Mouse (Mus musculus) stomach, embryonic 16.5 days (tissue): ENCODE data around the gene Col5a3. TPM values are rescaled to one million over a fixed set of nuclear protein-coding genes. Genes with fewer than 3 reads are reported as not detected.

Experiments
- ATAC-seq: fragments of 200-750 bp; cut with Nextera tagmentation; 2 replicates; pipeline ENCODE4 v1.8.0; 2017; ENCODE audit warnings: moderate number of reproducible peaks, moderate TSS enrichment; ENCODE audit not compliant: insufficient read depth, low FRiP score
- H3K27ac ChIP-seq: fragments of 300-500 bp; sonication (generic); 2 replicates; pipeline ENCODE4 v1.5.1; 2014; ENCODE audit warnings: low read length
- H3K27me3 ChIP-seq: fragments of 300-500 bp; sonication (generic); 2 replicates; pipeline ENCODE4 v1.6.1; 2014; ENCODE audit warnings: low read length, control low read depth, mixed read lengths; ENCODE audit not compliant: control insufficient read depth, insufficient read depth
- H3K36me3 ChIP-seq: fragments of 300-500 bp; sonication (generic); 2 replicates; pipeline ENCODE4 v1.6.1; 2014; ENCODE audit warnings: low read length; ENCODE audit not compliant: control insufficient read depth, insufficient read depth
- H3K4me1 ChIP-seq: fragments of 300-500 bp; sonication (generic); 2 replicates; pipeline ENCODE4 v1.6.1; 2014; ENCODE audit warnings: low read length, control low read depth, mixed read lengths; ENCODE audit not compliant: control insufficient read depth, insufficient read depth
- H3K4me2 ChIP-seq: fragments of 300-500 bp; sonication (generic); 2 replicates; pipeline ENCODE4 v1.6.1; 2014; ENCODE audit warnings: low read depth, low read length, mixed read lengths
- H3K4me3 ChIP-seq: fragments of 300-500 bp; sonication (generic); replicated peaks from 2 replicates; pipeline ENCODE4 v1.5.1; 2014; ENCODE audit warnings: mild to moderate bottlenecking, low read length
- H3K9ac ChIP-seq: fragments of 300-500 bp; sonication (generic); 2 replicates; pipeline ENCODE4 v1.6.1; 2014; ENCODE audit warnings: low read length
- H3K9me3 ChIP-seq: fragments of 300-500 bp; sonication (generic); replicated peaks from 2 replicates; pipeline ENCODE4 v1.6.1; 2016; ENCODE audit warnings: low read length, control low read depth; ENCODE audit not compliant: control insufficient read depth
- whole genome bisulfite sequencing: fragments of 180-500 bp; shearing (Covaris S2); extraction: QIAGEN DNeasy Blood & Tissue Kit; methylation state at CpG from one replicate; pipeline ENCODE4 v1.1.7; 2014; 5-methylcytosine and 5-hydroxymethylcytosine counted together
- polyA plus RNA-seq: library from polyadenylated mRNA; unstranded; fragments of >200 nt; fragmentation: Nextera tagmentation; extraction: Ambion mirVana; gene quantifications from 2 replicates; pipeline ENCODE4 v1.2.1, GENCODE M21; 2015

Col5a3 gene
- polyA plus RNA-seq, 1 experiment from 2014 or later: 3.3 TPM

DNA sequence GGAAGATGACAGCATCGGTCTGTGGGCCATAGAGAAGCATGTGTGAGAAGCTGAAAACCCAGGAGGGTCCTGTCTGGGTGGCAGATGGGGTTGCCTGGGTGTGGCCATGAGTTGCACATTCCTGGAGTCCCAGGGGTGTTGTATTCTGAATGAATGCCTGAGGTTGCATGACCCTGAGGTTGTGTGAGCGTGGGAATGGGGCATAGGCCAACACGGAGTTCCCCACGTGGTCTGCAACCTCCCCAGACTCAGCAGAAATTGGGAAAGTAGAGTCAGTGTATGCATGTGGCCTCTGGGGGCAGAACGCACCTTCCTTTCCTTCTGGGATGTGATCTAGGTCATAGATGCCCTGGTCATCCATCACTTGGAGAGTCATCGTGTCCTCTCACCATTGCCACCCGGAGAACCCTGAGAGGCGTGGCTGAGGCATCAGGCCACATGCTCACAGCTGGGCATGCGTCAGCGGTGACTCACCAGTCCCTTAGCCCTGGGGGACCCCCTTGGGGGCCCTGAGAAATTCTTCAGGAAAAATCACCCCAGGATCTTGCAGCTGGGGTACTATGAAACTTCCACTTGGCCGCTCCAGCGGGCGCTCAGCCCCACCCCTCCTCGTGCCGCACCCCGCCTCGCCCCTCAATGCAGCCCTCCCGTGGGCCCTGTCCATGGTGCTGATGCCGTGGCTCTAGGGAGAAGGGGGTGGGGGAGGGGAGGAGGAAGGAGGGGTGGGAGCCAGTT, 2.2 kb downstream of the Col5a3 start:
- H3K4me1 ChIP-seq: peaks cover 5% of the 10 kb centered on the region
- no peaks in the 10 kb centered on the region for H3K9me3 ChIP-seq
- H3K4me2 ChIP-seq: no peak overlapping the region
- no peaks in the 10 kb centered on the region for H3K36me3 ChIP-seq
- peaks cover 3% of the 10 kb centered on the region; the same call in 1 of the 2 replicates for H3K27me3 ChIP-seq
- no peak for ATAC-seq
- H3K9ac ChIP-seq: no peak overlapping the region
- H3K27ac ChIP-seq: no peak overlapping the region
- 13% methylated on average over 19 of the region's 19 CpGs for WGBS
- no peak overlapping the region for H3K4me3 ChIP-seq

DNA sequence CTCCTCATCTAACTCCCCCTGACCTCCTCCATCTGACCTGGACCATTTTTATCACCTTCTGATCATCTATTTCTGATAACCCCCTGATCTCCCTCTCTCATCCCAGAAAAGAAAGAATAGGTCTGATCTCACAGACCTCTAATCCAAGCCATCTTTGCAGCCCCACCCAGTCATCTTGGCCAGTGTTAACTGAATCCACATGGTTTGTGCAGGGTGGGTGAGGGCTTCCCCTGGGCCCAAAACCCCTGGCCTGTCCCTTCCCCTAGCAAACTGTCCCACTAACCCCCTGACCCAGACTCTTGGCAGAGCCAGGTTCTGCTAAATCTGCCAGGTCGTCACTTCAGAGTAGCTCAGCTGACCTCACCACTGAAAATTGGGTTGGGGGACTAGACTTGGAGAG, 4.1 kb downstream of the Col5a3 start:
- Histone ChIP-seq H3K27me3 (peaks cover 3% of the 10 kb centered on the region; the same call in 1 of the 2 replicates), H3K27ac (no peak overlapping the region), H3K36me3 (no peaks in the 10 kb centered on the region), H3K4me1 (peaks cover 5% of the 10 kb centered on the region), H3K4me3 (no peak overlapping the region), H3K9me3 (no peaks in the 10 kb centered on the region), H3K4me2 (no peak overlapping the region), H3K9ac (no peak overlapping the region)
- ATAC-seq: no peak
- WGBS: 54% methylated on average over 1 of the region's 1 CpGs

DNA sequence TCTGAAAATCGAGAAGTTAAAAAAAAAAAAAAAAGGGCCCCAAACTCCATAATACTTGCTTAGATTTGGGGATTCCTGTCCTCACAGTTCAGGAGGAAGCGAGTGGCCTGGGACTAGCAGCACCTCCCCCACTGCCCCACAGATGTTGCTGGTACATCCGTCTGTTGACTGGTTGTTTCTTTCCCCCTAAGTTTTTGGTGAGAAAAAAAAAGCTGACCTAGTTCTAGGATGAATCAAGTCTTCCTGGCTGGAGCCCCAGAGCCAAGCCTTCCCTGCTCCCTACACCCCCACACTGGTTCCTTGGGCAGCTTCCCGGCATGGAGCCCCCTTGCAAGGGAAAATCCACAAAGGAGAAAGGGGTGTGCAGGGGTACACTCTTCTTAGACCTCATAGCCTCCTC, 4.6 kb downstream of the Col5a3 start:
- 48% methylated on average over 4 of the region's 4 CpGs for WGBS
- no peak for ATAC-seq
- no peaks in the 10 kb centered on the region for H3K9me3 ChIP-seq
- H3K9ac ChIP-seq: no peak overlapping the region
- H3K36me3 ChIP-seq: no peaks in the 10 kb centered on the region
- no peak overlapping the region for H3K27ac ChIP-seq
- 0 out of 2 replicates have a peak, but pooled peaks cover 3% of the 10 kb centered on the region for H3K27me3 ChIP-seq
- peaks cover 5% of the 10 kb centered on the region for H3K4me1 ChIP-seq
- H3K4me2 ChIP-seq: no peak overlapping the region
- H3K4me3 ChIP-seq: no peak overlapping the region

DNA sequence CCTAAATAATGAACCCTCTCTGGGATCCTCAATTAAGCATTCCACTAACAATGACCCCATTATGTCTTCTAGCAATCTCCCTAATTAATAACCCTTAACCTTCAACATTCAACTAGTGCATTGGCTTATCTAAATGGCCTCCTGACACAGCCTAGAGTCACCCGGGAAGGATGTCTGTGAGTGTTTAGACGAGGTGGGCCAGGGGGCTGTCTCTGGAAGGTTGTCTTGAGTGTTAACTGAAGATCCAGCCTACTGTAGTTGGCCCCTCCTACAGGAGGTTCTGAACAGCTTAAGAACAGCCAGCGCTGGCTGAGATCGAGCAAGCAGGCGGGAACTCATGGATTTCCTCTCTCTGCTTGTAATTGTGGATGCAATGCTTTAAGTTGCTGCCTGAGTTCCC, 9.2 kb downstream of the Col5a3 start:
- 36% methylated on average over 5 of the region's 5 CpGs for WGBS
- Histone ChIP-seq H3K4me1 (no peaks in the 10 kb centered on the region), H3K9ac (no peak overlapping the region), H3K9me3 (no peaks in the 10 kb centered on the region; the same call in 1 of the 2 replicates), H3K27me3 (no peaks in the 10 kb centered on the region), H3K27ac (no peak overlapping the region), H3K4me2 (no peak overlapping the region), H3K4me3 (no peak overlapping the region), H3K36me3 (no peaks in the 10 kb centered on the region)
- ATAC-seq: no peak

DNA sequence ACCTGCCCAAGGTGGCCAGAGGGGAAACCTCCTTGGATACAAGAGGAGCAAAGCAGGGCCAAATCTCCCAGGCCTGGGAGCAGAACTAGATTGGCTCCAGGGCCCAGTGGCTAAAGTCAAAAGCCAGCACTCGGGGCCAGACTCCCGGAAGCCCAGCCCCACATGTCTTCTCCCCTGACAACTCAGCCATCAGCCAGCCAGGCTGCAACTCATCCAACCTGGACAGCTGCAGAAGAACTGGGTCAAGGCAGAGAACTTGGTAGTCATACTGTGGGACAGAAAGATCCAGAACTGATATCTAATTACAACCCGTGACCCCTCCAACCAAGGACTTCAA, 9.7 kb downstream of the Col5a3 start:
- ATAC-seq: no peak
- Histone ChIP-seq H3K4me1 (no peaks in the 10 kb centered on the region), H3K9ac (no peak overlapping the region), H3K9me3 (no peaks in the 10 kb centered on the region; the same call in 1 of the 2 replicates), H3K4me3 (no peak overlapping the region), H3K27me3 (no peaks in the 10 kb centered on the region), H3K4me2 (no peak overlapping the region), H3K36me3 (no peaks in the 10 kb centered on the region), H3K27ac (no peak overlapping the region)
- WGBS: 78% methylated on average over 3 of the region's 3 CpGs

DNA sequence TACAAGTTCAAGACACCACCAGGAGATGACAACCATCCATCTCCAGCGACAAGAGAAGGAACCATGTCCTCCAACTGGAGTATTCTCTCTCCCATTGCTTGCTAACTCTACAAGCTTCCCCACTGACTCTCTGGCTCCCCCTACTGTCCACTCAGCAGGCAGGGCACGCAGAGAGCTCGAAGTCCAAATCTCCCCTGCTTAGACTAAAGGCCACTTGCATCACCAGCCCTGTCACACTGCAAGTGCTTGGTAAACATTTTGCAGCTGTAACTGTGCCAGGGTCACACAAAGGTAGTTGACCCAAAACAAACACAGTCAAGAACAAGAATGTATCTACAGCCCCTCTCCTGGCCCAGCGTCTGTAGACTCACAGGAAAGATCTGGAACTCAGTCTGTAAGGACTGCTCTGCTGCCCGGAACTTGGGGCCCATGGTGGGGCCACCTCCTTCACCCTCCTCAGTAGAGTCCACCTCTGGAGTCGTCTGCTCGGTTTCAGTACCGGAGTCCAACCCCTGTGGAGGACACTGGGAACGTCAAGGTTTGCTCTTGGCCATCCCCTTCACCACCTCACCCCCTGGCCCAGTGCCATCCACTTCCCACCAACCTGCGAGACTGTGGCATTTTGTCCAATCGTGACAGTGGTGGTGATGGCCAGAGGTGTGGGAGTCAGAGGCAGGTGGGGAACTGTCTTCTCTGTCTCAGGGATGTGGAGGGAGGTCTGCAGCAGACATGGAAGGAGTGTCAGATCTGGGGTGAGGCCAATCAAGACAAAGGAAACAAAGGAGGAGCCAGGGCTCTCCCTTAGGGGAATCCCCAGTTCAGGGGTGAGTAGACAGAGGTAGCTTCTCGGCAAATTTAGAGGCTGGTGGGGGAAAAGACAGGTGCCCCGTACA, 10.4 kb downstream of the Col5a3 start:
- H3K4me2 ChIP-seq: no peak overlapping the region
- no peaks in the 10 kb centered on the region for H3K36me3 ChIP-seq
- WGBS: 65% methylated on average over 13 of the region's 13 CpGs
- H3K4me3 ChIP-seq: no peak overlapping the region
- no peak overlapping the region for H3K27ac ChIP-seq
- no peaks in the 10 kb centered on the region; the same call in 1 of the 2 replicates for H3K9me3 ChIP-seq
- H3K9ac ChIP-seq: no peak overlapping the region
- no peaks in the 10 kb centered on the region for H3K27me3 ChIP-seq
- H3K4me1 ChIP-seq: no peaks in the 10 kb centered on the region
- ATAC-seq: peak; percentile 35; the same call in 1 of the 2 replicates

DNA sequence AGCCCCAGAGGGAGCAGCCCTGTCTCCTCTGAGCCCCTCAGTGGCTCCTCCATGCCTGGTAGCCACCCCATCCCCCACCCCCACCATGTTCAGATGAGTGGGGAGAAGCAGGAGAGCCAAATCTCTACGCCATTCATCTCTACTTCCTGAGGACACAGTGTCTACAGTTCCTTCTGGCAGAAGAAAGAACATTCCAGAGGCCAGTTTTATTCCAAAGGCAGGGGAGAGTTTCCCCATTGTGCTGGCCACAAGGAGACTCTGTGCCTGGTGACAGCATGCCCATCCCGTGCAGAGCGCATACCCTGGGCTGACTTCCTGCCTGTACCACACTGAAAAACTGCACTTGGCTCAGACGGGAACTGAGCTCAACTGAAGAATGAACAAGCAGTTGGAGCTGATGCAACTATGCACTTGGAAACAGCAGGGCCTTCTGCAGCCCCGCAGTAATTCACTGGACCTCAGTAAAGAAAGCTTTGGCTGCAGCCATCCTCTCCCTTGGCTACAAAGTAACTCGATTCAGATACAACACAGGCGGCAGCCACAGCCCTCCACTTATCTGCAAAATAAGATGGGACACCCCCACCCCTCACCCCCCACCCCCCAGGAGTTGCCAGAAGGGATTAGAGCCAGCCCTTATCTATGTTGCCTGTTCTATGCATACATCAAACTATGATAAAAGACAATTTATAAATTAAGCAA, 20.6 kb downstream of the Col5a3 start:
- H3K27ac ChIP-seq: peak overlapping the region; percentile 66
- no peaks in the 10 kb centered on the region for H3K9me3 ChIP-seq
- H3K27me3 ChIP-seq: no peaks in the 10 kb centered on the region
- WGBS: 24% methylated on average over 7 of the region's 7 CpGs
- H3K9ac ChIP-seq: 0 out of 2 replicates have a peak overlapping the region, but pooled peaks have one; percentile 4
- no peak overlapping the region for H3K4me3 ChIP-seq
- no peaks in the 10 kb centered on the region for H3K36me3 ChIP-seq
- ATAC-seq: peak; percentile 77
- peaks cover 10% of the 10 kb centered on the region for H3K4me1 ChIP-seq
- H3K4me2 ChIP-seq: no peak overlapping the region

DNA sequence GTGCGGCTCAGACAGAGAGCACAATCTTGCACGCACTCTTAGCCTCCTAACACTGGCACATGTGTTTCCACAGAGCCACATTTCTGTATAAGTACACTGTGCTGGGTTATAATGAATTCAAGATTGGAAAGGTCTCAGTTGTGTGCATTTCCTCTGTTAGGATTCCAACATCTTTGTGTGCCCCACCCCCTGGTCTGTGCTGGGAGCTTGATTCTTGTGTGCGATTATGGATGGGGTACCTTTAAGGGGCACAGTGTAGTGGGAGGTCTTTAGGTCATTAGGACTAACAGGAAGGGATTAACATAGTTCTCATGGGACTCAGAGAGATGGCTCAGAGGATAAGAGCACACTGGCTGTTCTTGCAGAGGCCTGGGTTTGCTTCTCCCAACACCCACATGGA, 24.5 kb downstream of the Col5a3 start:
- no peak overlapping the region for H3K4me3 ChIP-seq

DNA sequence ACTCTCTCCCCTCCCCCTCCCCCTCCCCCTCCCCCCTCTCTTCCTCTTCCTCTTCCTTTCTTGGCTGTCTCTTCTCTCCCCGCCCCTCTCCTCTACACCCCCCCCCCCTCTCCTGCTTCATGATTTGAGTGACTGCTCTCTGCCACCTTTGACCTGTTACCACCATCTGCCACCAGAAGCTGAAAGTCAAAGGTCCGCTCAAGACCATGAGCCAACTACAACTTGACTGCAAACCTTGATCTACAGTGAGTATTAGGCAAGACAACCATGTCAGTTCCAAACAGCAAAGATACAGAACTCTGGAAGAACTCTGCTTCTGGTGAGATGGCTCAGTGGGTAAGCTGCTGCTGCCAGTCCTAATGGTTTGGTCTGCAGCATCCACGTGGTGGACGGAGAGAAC, 25.2 kb downstream of the Col5a3 start:
- no peaks in the 10 kb centered on the region for H3K36me3 ChIP-seq
- WGBS: 73% methylated on average over 3 of the region's 4 CpGs
- H3K9me3 ChIP-seq: no peaks in the 10 kb centered on the region
- H3K4me3 ChIP-seq: no peak overlapping the region
- ATAC-seq: no peak
- H3K4me2 ChIP-seq: no peak overlapping the region
- H3K27ac ChIP-seq: no peak overlapping the region
- H3K27me3 ChIP-seq: no peaks in the 10 kb centered on the region
- no peak overlapping the region for H3K9ac ChIP-seq
- peaks cover 10% of the 10 kb centered on the region for H3K4me1 ChIP-seq

More for the DNA sequence above, 24.5 kb downstream of the Col5a3 start:
- Histone ChIP-seq H3K4me1 (peaks cover 10% of the 10 kb centered on the region), H3K4me2 (no peak overlapping the region), H3K9me3 (no peaks in the 10 kb centered on the region), H3K9ac (no peak overlapping the region), H3K36me3 (no peaks in the 10 kb centered on the region), H3K27me3 (no peaks in the 10 kb centered on the region), H3K27ac (no peak overlapping the region)
- WGBS: 52% methylated on average over 3 of the region's 3 CpGs
- no peak for ATAC-seq
